Mouse (Mus musculus) liver, embryonic 14.5 days (tissue): ENCODE measurements around the gene Ogfod2. TPM values are rescaled to one million over a fixed set of nuclear protein-coding genes. Genes with fewer than 3 reads are reported as not detected.

Experiments
- ATAC-seq: fragments of 200-750 bp; cut with Nextera tagmentation; 2 replicates; pipeline ENCODE4 v1.8.0; 2017; ENCODE audit warnings: moderate number of reproducible peaks, mild to moderate bottlenecking, moderate library complexity; ENCODE audit not compliant: insufficient read depth
- DNase-seq, 3 experiments: peaks; one replicate each; pipeline ENCODE4 v3.0.0-alpha.2; 2012 to 2013; ENCODE audit warnings: low read depth in 3 of 3, low spot score in 3 of 3
- H3K27ac ChIP-seq: fragments of 300-500 bp; sonication (generic); 2 replicates; pipeline ENCODE4 v1.5.1; 2014; ENCODE audit warnings: moderate library complexity, mild to moderate bottlenecking, control low read depth, inconsistent platforms
- H3K27me3 ChIP-seq: fragments of 300-500 bp; sonication (generic); 2 replicates; pipeline ENCODE4 v1.6.1; 2014; ENCODE audit warnings: mild to moderate bottlenecking, low read length, moderate library complexity; ENCODE audit not compliant: control insufficient read depth, insufficient read depth
- H3K36me3 ChIP-seq: fragments of 300-500 bp; sonication (generic); replicated peaks from 2 replicates; pipeline ENCODE4 v1.6.1; 2014; ENCODE audit warnings: low read depth; ENCODE audit not compliant: control insufficient read depth, insufficient read depth
- H3K4me1 ChIP-seq, 2 experiments: fragments of 200-500 bp in 1 of 2; fragments of 300-500 bp in 1 of 2; sonication (generic) in 1 of 2; replicated peaks; 2 replicates each; pipeline ENCODE4 v1.6.1; 2012 to 2014; ENCODE audit warnings: antibody characterized with exemption in 1 of 2, inconsistent platforms in 1 of 2, low read length in 1 of 2; ENCODE audit not compliant: control insufficient read depth in 2 of 2, insufficient read depth in 2 of 2
- H3K4me2 ChIP-seq: fragments of 300-500 bp; sonication (generic); 2 replicates; pipeline ENCODE4 v1.6.1; 2014; ENCODE audit warnings: low read depth, mild to moderate bottlenecking, control low read depth, moderate library complexity
- H3K4me3 ChIP-seq, 2 experiments: fragments of 200-500 bp in 1 of 2; fragments of 300-500 bp in 1 of 2; sonication (generic) in 1 of 2; 2 replicates each; pipeline ENCODE4 v1.5.1; 2012 to 2014; ENCODE audit warnings: low read depth in 2 of 2, low read length in 2 of 2, mild to moderate bottlenecking in 2 of 2, control low read depth in 1 of 2, inconsistent platforms in 1 of 2, moderate library complexity in 1 of 2; ENCODE audit not compliant: insufficient read depth in 1 of 2
- H3K9ac ChIP-seq: fragments of 300-500 bp; sonication (generic); replicated peaks from 2 replicates; pipeline ENCODE4 v1.6.1; 2014; ENCODE audit warnings: mild to moderate bottlenecking, control low read depth, moderate library complexity
- H3K9me3 ChIP-seq: fragments of 300-500 bp; sonication (generic); 2 replicates; pipeline ENCODE4 v1.6.1; 2016; ENCODE audit warnings: low read length, mixed read lengths; ENCODE audit not compliant: control insufficient read depth
- CTCF ChIP-seq: IDR thresholded peaks from 2 replicates; pipeline ENCODE4 v1.5.1; 2016; ENCODE audit warnings: antibody characterized with exemption, low read depth, control low read depth
- EP300 ChIP-seq: IDR thresholded peaks from 2 replicates; pipeline ENCODE4 v1.6.1; 2016; ENCODE audit warnings: antibody characterized with exemption, low read depth
- WGBS: fragments of 180-500 bp; shearing (Covaris S2); extraction: QIAGEN DNeasy Blood & Tissue Kit; methylation state at CpG from one replicate; pipeline ENCODE4 v1.1.7; 2014; ENCODE audit not compliant: insufficient replicate concordance; 5-methylcytosine and 5-hydroxymethylcytosine counted together
- polyA plus RNA-seq, 2 experiments: library from polyadenylated mRNA; depleted of rRNA in 1 of 2; stranded (reverse) in 1 of 2; unstranded in 1 of 2; fragments of >200 nt; fragmentation: Nextera tagmentation in 1 of 2; extraction: Ambion mirVana in 1 of 2; gene quantifications; 2 replicates each; pipeline versions ENCODE4 v1.2.1 to v1.2.3; 2012 to 2014

Ogfod2 gene
- polyA plus RNA-seq (2012; rRNA removed) = 10.0 and 12.5 TPM in 2 replicates
- 10.1 and 10.9 TPM in 2 replicates for polyA plus RNA-seq (2014; fragmentation: Nextera tagmentation; extraction: Ambion mirVana)

DNA sequence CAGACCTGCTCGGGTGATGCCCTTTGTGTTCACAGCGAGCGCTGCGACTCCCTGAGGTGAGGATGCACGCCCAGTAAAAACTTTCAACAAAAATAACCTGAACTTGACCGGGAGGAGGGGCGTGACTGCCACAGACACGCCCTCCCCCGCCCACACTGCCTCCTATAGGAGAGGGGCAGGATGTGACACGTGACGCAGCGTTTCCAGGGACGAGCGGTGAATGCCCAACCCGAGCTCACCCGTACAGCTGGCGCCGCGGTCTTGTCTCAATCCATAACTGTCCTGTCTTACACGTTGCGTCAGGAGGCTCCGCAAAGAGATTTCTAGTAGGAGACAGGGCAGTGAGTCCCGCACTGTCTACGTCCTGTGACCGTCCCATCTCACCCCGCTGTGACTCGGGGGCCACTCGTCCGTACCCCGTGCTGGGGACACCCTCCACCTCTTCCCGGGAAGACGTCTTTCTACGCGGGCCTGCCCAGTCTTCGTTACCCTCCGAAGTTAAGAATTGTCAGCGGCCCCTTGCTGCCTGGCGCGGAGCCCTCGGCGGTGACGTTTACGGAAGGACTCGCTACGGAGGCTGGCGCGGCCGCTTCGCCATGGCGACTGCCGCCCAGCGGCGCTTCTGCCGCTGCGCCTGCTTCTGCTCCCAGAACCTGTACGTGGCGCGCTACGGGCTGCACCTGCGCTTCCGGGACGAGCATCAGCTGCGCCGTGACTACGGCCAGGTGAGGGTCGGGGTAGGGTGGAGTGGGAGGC is at the start of gene Ogfod2:
TSS of gene Ogfod2 (plus strand) at position 556 of the 756 bp plus-strand sequence.
- Histone ChIP-seq H3K4me1 (peaks cover 7 to 19% of the 10 kb centered on the region in 2 experiments), H3K9me3 (no peaks in the 10 kb centered on the region), H3K27ac (peak within 1 kb of the TSS; percentile 87), H3K27me3 (no peaks in the 10 kb centered on the region), H3K4me2 (peak within 1 kb of the TSS; percentile 97), H3K9ac (peak within 1 kb of the TSS; percentile 85), H3K36me3 (no peaks in the 10 kb centered on the region; the same call in 1 of the 2 replicates), H3K4me3 (peak within 1 kb of the TSS; percentile 86 to 91)
- TF ChIP-seq CTCF (peak; percentile 69), EP300 (no peak)
- DNase-seq (peak; percentile 94 to 95 (median 95)), ATAC-seq (peak; percentile 96)
- WGBS = under 1% methylated on average over 66 of the region's 66 CpGs

DNA sequence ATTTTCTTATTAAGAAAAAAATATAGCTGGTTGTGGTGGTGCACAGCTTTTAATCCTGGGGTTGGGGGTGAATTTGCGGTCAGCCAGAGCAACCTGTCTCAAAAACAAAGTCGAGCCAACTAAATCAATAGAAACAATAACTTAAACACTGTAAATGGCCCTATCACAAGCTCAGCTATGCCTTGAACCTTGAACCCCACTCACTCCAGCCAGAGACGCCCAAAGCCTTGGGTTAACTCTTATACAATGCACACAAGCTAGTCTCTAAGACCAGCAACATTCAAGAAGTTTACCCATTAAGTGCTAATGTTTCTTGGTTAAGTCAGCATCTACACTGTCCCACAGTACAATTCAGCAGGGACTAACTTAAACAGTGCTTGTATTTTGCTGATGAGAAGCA is 42.4 kb upstream of the Ogfod2 start:
- no peaks in the 10 kb centered on the region for H3K36me3 ChIP-seq
- WGBS = 57% methylated on average over 3 of the region's 3 CpGs
- peaks cover 0 to 5% of the 10 kb centered on the region in 2 experiments; a peak in 2 of 4 replicates for H3K4me1 ChIP-seq
- DNase-seq (no peak), ATAC-seq (no peak)
- no peak overlapping the region for H3K27ac ChIP-seq
- H3K4me2 ChIP-seq = no peak overlapping the region
- H3K9ac ChIP-seq = no peak overlapping the region
- no peaks in the 10 kb centered on the region for H3K9me3 ChIP-seq
- H3K4me3 ChIP-seq = no peak overlapping the region
- TF ChIP-seq CTCF (no peak), EP300 (no peak)
- H3K27me3 ChIP-seq = no peaks in the 10 kb centered on the region

GRCm38 (mm10) chr5:124073682-124074081 is 38.4 kb upstream of the Ogfod2 start:
- H3K9ac ChIP-seq = no peak overlapping the region
- 53% methylated on average over 9 of the region's 9 CpGs for WGBS
- H3K4me2 ChIP-seq = no peak overlapping the region
- no peak overlapping the region for H3K4me3 ChIP-seq
- no peak for DNase-seq
- no peak overlapping the region for H3K27ac ChIP-seq
- H3K9me3 ChIP-seq = no peaks in the 10 kb centered on the region
- ATAC-seq = no peak
- peaks cover 0 to 21% of the 10 kb centered on the region in 2 experiments; a peak in 2 of 4 replicates for H3K4me1 ChIP-seq
- no peaks in the 10 kb centered on the region for H3K27me3 ChIP-seq
- H3K36me3 ChIP-seq = no peaks in the 10 kb centered on the region
- TF ChIP-seq EP300 (no peak), CTCF (no peak)

GRCm38 (mm10) chr5:124074845-124075307 is 37.2 kb upstream of the Ogfod2 start:
- WGBS = 13% methylated on average over 10 of the region's 10 CpGs
- TF ChIP-seq EP300 (no peak), CTCF (no peak)
- Histone ChIP-seq H3K27me3 (no peaks in the 10 kb centered on the region), H3K4me3 (no peak overlapping the region), H3K36me3 (no peaks in the 10 kb centered on the region), H3K27ac (no peak overlapping the region), H3K9ac (no peak overlapping the region), H3K4me2 (no peak overlapping the region), H3K4me1 (peaks cover 0 to 19% of the 10 kb centered on the region in 2 experiments; a peak in 2 of 4 replicates), H3K9me3 (no peaks in the 10 kb centered on the region)
- DNase-seq (no peak), ATAC-seq (no peak)

- Histone ChIP-seq H3K9me3 (no peaks in the 10 kb centered on the region), H3K27ac (no peak overlapping the region), H3K4me3 (no peak overlapping the region), H3K4me2 (no peak overlapping the region), H3K9ac (no peak overlapping the region), H3K27me3 (no peaks in the 10 kb centered on the region), H3K36me3 (no peaks in the 10 kb centered on the region), H3K4me1 (peaks cover 0 to 23% of the 10 kb centered on the region in 2 experiments; a peak in 2 of 4 replicates)
- ATAC-seq (no peak), DNase-seq (no peak)
- TF ChIP-seq EP300 = no peak
- TF ChIP-seq CTCF = no peak
- WGBS = 55% methylated on average over 9 of the region's 9 CpGs
These were observed 36.4 kb upstream of the Ogfod2 start for GRCm38 (mm10) chr5:124075716-124076115.
